In the genomic region with DNA sequence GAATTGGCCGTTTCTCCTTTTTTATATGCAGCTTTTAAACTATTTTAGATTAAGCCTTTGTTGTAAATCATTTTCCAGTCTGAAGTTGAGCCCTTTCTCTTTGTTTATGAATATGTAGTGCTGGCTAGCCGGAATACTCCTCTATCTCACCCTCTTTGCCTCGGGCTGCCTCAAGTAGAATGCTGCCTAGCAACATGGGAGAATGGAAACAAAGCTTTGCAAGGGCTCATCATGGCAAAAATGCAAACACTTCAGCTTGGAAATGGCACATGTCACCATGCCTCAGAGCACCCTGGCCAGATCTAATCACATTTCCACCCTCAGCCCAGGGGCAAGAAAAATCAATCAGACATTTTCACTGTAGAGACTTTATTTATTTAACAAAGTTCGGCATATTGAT, we compare ENCODE assay signal across 15 mouse cellular contexts.
DNase-seq lines count a peak whose midpoint lies in the region; ATAC-seq and TF ChIP-seq lines count a peak whose summit lies in the region.
"Had no signal": no experiment of that assay in that cellular context is flagged by ENCODE, and none has a peak within 500 bp of the region (broad histone marks: within the 10 kb centered on the region; RNA-seq: fewer than 3 reads in every experiment).

No protein-coding gene starts in this region.

- no peaks in the 10 kb centered on the region for H3K9me3 ChIP-seq in liver, embryonic 12.5 days (replicated peaks)
- H3K9me3 ChIP-seq in embryonic facial prominence, embryonic 10.5 days, result no peaks in the 10 kb centered on the region
- no peaks in the 10 kb centered on the region for H3K9me3 ChIP-seq in hindbrain, embryonic 14.5 days (ENCODE audit: control insufficient read depth, low read length)
- H3K9me3 ChIP-seq: limb, embryonic 13.5 days; lung, embryonic 15.5 days had no signal

- TF ChIP-seq CTCF in liver, adult 2 months (IDR thresholded peaks at IDR 0.05; ENCODE audit: low read depth, low read length), result no peak

- H3K27me3 ChIP-seq in liver, adult 2 months (ENCODE audit: control insufficient read depth, insufficient read depth, low read length), result no peaks in the 10 kb centered on the region
- H3K27me3 ChIP-seq in liver, embryonic 12.5 days (replicated peaks), result no peaks in the 10 kb centered on the region
- H3K27me3 ChIP-seq in embryonic facial prominence, embryonic 10.5 days (replicated peaks; ENCODE audit: low read depth, poor library complexity, severe bottlenecking), result 0 out of 2 replicates have a peak, but pooled peaks cover 4% of the 10 kb centered on the region
- H3K27me3 ChIP-seq in hindbrain, embryonic 14.5 days (ENCODE audit: control insufficient read depth, insufficient read depth, low read length), result no peaks in the 10 kb centered on the region
- H3K27me3 ChIP-seq: limb, embryonic 13.5 days; lung, embryonic 15.5 days had no signal

- H3K79me2 ChIP-seq in liver, adult 2 months (ENCODE audit: control insufficient read depth, insufficient read depth, low read length), result no peaks in the 10 kb centered on the region

- DNase-seq in liver, adult 2 months (ENCODE audit: extremely low read depth, low read depth, low spot score), result peak; percentile 57
- DNase-seq in embryonic facial prominence, embryonic 10.5 days (ENCODE audit: low spot score), result peak; percentile 7
- peak; percentile 26 for DNase-seq in hindbrain, embryonic 14.5 days (ENCODE audit: low spot score)
- DNase-seq in retina, embryonic 14.5 days (ENCODE audit: low spot score), result peak; percentile 1
- DNase-seq in MN1 (ENCODE audit: low spot score), result no peak
- DNase-seq in cerebellum, adult 8-10 months, result no peak
- DNase-seq: cerebellum, adult 11 months; heart, postnatal 36 days; kidney, adult 18-20 months; kidney, postnatal 25 days; right cerebral cortex, postnatal 14 days had no signal

- no peak for ATAC-seq in liver, embryonic 12.5 days
- 0 out of 2 replicates have a peak, but pooled peaks have one; percentile 40 for ATAC-seq in hindbrain, embryonic 14.5 days (ENCODE audit: low FRiP score)
- ATAC-seq: activated CD4-positive, CD25-positive, alpha-beta regulatory T cell, adult 4 months had no signal

- H3K36me3 ChIP-seq in liver, adult 2 months (ENCODE audit: control insufficient read depth, insufficient read depth, low read length), result no peaks in the 10 kb centered on the region
- H3K36me3 ChIP-seq in liver, embryonic 12.5 days, result no peaks in the 10 kb centered on the region
- no peaks in the 10 kb centered on the region for H3K36me3 ChIP-seq in embryonic facial prominence, embryonic 10.5 days (replicated peaks)
- no peaks in the 10 kb centered on the region for H3K36me3 ChIP-seq in hindbrain, embryonic 14.5 days (replicated peaks; ENCODE audit: control insufficient read depth, insufficient read depth)
- H3K36me3 ChIP-seq: limb, embryonic 13.5 days; lung, embryonic 15.5 days had no signal

- no peak overlapping the region for H3K27ac ChIP-seq in liver, adult 2 months (replicated peaks; ENCODE audit: insufficient read depth, low read depth, low read length)
- no peak overlapping the region for H3K27ac ChIP-seq in liver, embryonic 12.5 days
- no peak overlapping the region for H3K27ac ChIP-seq in embryonic facial prominence, embryonic 10.5 days (replicated peaks)
- H3K27ac ChIP-seq in hindbrain, embryonic 14.5 days, result no peak overlapping the region
- H3K27ac ChIP-seq: limb, embryonic 13.5 days; lung, embryonic 15.5 days had no signal

- TF ChIP-seq POLR2A in liver, adult 2 months (IDR thresholded peaks at IDR 0.05; ENCODE audit: extremely low read depth, insufficient read depth, low read length), result no peak

- no peak overlapping the region for H3K9ac ChIP-seq in liver, adult 2 months (ENCODE audit: low read depth, low read length)
- no peak overlapping the region for H3K9ac ChIP-seq in liver, embryonic 12.5 days
- no peak overlapping the region for H3K9ac ChIP-seq in hindbrain, embryonic 14.5 days
- H3K9ac ChIP-seq: limb, embryonic 13.5 days; lung, embryonic 15.5 days had no signal

- WGBS in liver, adult 2 months, result 24% methylated on average over 4 of the region's 4 CpGs
- 60% methylated on average over 4 of the region's 4 CpGs for WGBS in liver, embryonic 12.5 days (ENCODE audit: insufficient replicate concordance)
- 61% methylated on average over 4 of the region's 4 CpGs for WGBS in embryonic facial prominence, embryonic 10.5 days
- 23% methylated on average over 4 of the region's 4 CpGs for WGBS in hindbrain, embryonic 14.5 days

- H3K4me1 ChIP-seq in liver, adult 2 months (ENCODE audit: control insufficient read depth, insufficient read depth, low read length), result peaks cover 2% of the 10 kb centered on the region; the same call in 1 of the 2 replicates
- no peaks in the 10 kb centered on the region for H3K4me1 ChIP-seq in liver, embryonic 12.5 days
- H3K4me1 ChIP-seq in embryonic facial prominence, embryonic 10.5 days, result no peaks in the 10 kb centered on the region
- H3K4me1 ChIP-seq in hindbrain, embryonic 14.5 days (replicated peaks; ENCODE audit: control insufficient read depth, insufficient read depth, low read length), result no peaks in the 10 kb centered on the region
- H3K4me1 ChIP-seq: limb, embryonic 13.5 days; lung, embryonic 15.5 days had no signal

- no peak overlapping the region for H3K4me2 ChIP-seq in liver, embryonic 12.5 days
- no peak overlapping the region for H3K4me2 ChIP-seq in hindbrain, embryonic 14.5 days (replicated peaks)
- H3K4me2 ChIP-seq: limb, embryonic 13.5 days; lung, embryonic 15.5 days had no signal

- no peak overlapping the region for H3K4me3 ChIP-seq in liver, adult 2 months (ENCODE audit: insufficient read depth, low read depth, low read length)
- H3K4me3 ChIP-seq in liver, embryonic 12.5 days, result no peak overlapping the region
- no peak overlapping the region for H3K4me3 ChIP-seq in embryonic facial prominence, embryonic 10.5 days
- H3K4me3 ChIP-seq in hindbrain, embryonic 14.5 days (replicated peaks; ENCODE audit: low read length), result no peak overlapping the region
- H3K4me3 ChIP-seq: limb, embryonic 13.5 days; lung, embryonic 15.5 days had no signal

Comparison
In these comparisons a context has a peak if more than half of its experiments do, and no peak if none do; other contexts are left out.
1. DNase-seq: peak in liver, adult 2 months (single experiment), embryonic facial prominence, embryonic 10.5 days (single experiment), hindbrain, embryonic 14.5 days (single experiment) and retina, embryonic 14.5 days (single experiment); none in MN1 (single experiment) and cerebellum, adult 8-10 months (single experiment).